Mouse (Mus musculus) liver, adult (tissue): Measurements from ENCODE around the gene Met.

Experiments used
- GATA4 ChIP-seq: IDR thresholded peaks from 2 replicates; pipeline ENCODE4 v1.6.1; 2014; ENCODE audit warnings: mild to moderate bottlenecking, low read length; ENCODE audit not compliant: insufficient replicate concordance

Met gene

DNA sequence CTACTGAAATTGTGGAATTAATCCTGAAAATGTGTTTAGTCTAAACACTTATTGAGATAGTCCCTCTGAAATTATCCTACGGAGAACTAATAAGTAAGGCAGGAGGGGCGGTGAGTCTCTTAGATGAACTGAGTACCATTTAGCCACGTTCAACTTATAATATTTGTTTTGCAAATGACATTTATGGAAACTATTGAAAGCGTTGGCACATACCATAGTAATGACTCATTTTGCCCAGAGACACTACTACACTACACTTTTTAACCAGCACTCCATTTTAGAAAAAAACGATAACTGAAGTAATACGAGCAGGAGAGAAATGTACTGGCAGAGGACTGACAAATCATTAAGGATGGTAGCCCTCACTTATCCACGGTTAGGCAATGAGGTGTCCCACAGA lies 92.1 kb downstream of the Met start:
- no peak for TF ChIP-seq GATA4

GRCm38 (mm10) chr6:17559657-17560056 lies 96.1 kb downstream of the Met start:
- no peak for TF ChIP-seq GATA4

DNA sequence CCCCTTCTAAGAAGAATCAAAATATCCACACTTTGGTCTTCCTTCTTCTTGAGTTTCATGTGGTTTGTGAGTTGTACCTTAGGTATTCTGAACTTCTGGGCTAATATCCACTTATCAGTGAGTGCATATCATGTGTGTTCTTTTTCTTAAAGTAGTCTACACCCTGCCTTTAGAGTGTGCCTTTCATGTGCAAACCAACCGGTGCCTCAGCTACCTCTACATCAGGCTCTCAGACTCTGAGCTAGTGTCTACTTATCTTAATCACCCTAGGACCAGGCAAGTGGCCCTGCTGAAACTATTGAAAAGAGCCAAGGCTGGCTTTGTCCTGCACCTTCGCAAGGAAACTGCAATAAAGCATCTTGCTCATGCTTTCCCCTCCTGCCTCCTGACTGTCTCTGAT lies 97.7 kb downstream of the Met start:
- TF ChIP-seq GATA4 = no peak

DNA sequence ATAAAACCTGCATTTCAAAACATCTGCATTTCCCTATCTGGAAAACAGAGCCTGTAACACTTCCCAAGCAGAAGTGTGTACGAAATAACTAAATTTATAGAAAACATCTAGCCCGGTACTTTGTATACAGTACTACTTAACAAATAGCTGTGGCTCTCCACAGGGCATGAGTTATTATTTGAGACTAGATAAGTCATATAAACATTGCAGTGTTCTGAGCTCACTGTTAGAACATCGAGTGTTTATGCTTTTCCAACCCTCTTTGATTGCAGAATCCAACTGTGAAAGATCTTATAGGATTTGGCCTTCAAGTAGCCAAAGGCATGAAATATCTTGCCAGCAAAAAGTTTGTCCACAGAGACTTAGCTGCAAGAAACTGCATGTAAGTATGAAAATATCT lies 98.3 kb downstream of the Met start:
- TF ChIP-seq GATA4 = no peak

- no peak for TF ChIP-seq GATA4
Measured at GRCm38 (mm10) chr6:17562472-17563088, 99.0 kb downstream of the Met start.

GRCm38 (mm10) chr6:17568702-17569352 lies 105.2 kb downstream of the Met start:
- TF ChIP-seq GATA4 = no peak; the same call in 1 of the 2 replicates

DNA sequence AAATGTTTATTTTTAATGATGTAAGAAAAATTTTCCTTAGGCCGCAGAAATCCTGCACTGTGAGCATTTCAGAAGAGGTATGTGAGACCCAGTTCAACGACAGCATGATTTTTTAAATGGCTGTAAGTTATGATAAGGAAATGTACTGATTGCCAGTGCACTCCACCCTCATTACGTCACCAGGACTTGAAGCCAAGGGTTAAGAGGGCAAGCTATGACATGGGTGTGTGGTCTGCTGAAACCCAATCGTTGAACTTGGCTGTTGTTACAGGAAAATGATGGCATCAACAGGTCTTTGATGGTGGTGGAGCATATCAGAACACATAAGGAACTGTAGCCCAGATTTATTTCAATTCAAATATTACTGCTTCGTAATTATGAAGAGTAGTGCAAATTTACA lies 109.6 kb downstream of the Met start:
- no peak for TF ChIP-seq GATA4

DNA sequence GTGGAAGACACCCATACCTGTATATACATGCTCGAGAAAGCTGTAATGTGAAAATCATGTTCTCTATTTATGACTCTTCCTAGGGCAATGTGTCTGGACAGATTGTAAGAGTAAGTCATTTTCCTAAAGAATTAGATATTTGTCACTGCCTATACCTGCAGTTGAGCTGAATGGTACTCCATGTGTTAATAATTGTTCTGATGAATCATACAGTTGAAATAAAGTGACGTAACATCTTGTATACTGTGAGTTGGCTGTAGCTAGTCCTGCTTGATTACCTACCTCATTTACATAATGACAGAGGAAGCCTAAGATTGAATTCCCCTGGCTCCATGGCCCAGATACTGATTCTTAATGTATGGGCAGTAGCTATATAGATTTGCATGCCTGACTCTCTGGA lies 110.1 kb downstream of the Met start:
- TF ChIP-seq GATA4 = no peak

GRCm38 (mm10) chr6:17578092-17578760 lies 114.6 kb downstream of the Met start:
- TF ChIP-seq GATA4 = no peak

- TF ChIP-seq GATA4 = no peak
Measured at GRCm38 (mm10) chr6:17580349-17580748, 116.7 kb downstream of the Met start.

GRCm38 (mm10) chr6:17583982-17584381 lies 120.4 kb downstream of the Met start:
- no peak for TF ChIP-seq GATA4

- no peak for TF ChIP-seq GATA4
Measured at GRCm38 (mm10) chr6:17589049-17589952, 125.7 kb downstream of the Met start.

- no peak for TF ChIP-seq GATA4
Measured at GRCm38 (mm10) chr6:17589953-17590627, 126.5 kb downstream of the Met start.

- no peak for TF ChIP-seq GATA4
Measured at GRCm38 (mm10) chr6:17593971-17594370, 130.4 kb downstream of the Met start.
